Mouse (Mus musculus): ENCODE results near the gene Wdr92. TPM values are rescaled to one million over a fixed set of nuclear protein-coding genes. Genes with fewer than 3 reads are reported as not detected.
"Not testable (repeated sequence)": the region's sequence is repeated elsewhere in the genome, so short reads cannot be mapped to it uniquely, and the experiment has no call there.

Gene Wdr92
- polyA plus RNA-seq, 1 experiment from 2014 or later = 22.4 TPM

DNA sequence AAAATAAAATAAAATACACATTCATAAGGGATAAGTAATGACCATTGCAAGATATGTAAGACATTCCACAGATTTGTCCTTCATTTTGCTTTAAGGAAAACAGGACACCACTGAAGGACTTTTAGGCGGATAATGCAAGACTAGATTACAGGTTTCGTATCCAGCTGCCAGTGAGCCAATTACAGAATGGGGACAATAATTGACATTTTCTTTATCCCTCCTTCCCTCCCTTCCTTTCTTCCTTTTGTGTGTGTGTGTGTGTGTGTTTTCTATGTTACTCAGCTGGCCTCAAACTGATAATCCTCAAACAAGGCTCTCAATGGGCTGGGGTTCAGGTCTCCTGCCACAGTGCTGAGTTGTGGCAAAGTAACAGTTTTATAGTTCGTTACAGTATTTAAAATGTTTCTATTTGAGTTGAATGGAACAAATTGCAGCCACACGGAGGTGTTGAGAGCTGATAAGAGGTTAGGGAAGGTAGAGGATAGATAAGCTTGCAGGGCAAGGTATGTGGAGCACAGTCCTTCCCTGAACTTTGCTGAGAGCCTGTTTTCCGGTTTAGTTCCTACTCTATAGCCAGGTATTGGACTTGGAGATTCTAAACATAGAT is 31.1 kb downstream of the Wdr92 start:
- H3K4me1 ChIP-seq (replicated peaks) = peaks cover 20% of the 10 kb centered on the region
- H3K4me3 ChIP-seq = peak overlapping the region; percentile 91; the same call in 1 of the 2 replicates
- H3K9ac ChIP-seq = peak overlapping the region; percentile 36; the same call in 1 of the 2 replicates
- peak overlapping the region; percentile 67 for H3K4me2 ChIP-seq
- H3K36me3 ChIP-seq = peaks cover 12% of the 10 kb centered on the region
- no peaks in the 10 kb centered on the region for H3K9me3 ChIP-seq
- no peak for ATAC-seq (ENCODE audit: low FRiP score)
- 86% methylated on average over 5 of the region's 5 CpGs for WGBS
- H3K27ac ChIP-seq = no peak overlapping the region
- no peaks in the 10 kb centered on the region for H3K27me3 ChIP-seq

- Histone ChIP-seq H3K9me3 (no peaks in the 10 kb centered on the region), H3K36me3 (no peaks in the 10 kb centered on the region; the same call in 1 of the 2 replicates), H3K9ac (no peak overlapping the region), H3K4me2 (no peak overlapping the region), H3K27me3 (no peaks in the 10 kb centered on the region), H3K4me3 (no peak overlapping the region), H3K27ac (no peak overlapping the region), H3K4me1 (replicated peaks) (peaks cover 16% of the 10 kb centered on the region)
- ATAC-seq (ENCODE audit: low FRiP score) = no peak
- 91% methylated on average over 3 of the region's 3 CpGs for WGBS
Observed at GRCm38 (mm10) chr11:17215475-17215874, 33.6 kb downstream of the Wdr92 start.

GRCm38 (mm10) chr11:17221126-17221525 is 39.2 kb downstream of the Wdr92 start:
- Histone ChIP-seq H3K27me3 (no peaks in the 10 kb centered on the region), H3K27ac (no peak overlapping the region), H3K4me2 (no peak overlapping the region), H3K4me3 (no peak overlapping the region), H3K9me3 (no peaks in the 10 kb centered on the region), H3K9ac (no peak overlapping the region), H3K4me1 (replicated peaks) (no peaks in the 10 kb centered on the region), H3K36me3 (peaks cover 31% of the 10 kb centered on the region)
- 94% methylated on average over 8 of the region's 8 CpGs for WGBS
- ATAC-seq (ENCODE audit: low FRiP score) = no peak

- no peaks in the 10 kb centered on the region for H3K9me3 ChIP-seq
- no peak for ATAC-seq (ENCODE audit: low FRiP score)
- peaks cover 44% of the 10 kb centered on the region for H3K36me3 ChIP-seq
- no peaks in the 10 kb centered on the region for H3K4me1 ChIP-seq (replicated peaks)
- 86% methylated on average over 5 of the region's 5 CpGs for WGBS
- H3K4me2 ChIP-seq = no peak overlapping the region
- H3K4me3 ChIP-seq = no peak overlapping the region
- H3K9ac ChIP-seq = no peak overlapping the region
- H3K27me3 ChIP-seq = no peaks in the 10 kb centered on the region
- H3K27ac ChIP-seq = no peak overlapping the region
Observed at GRCm38 (mm10) chr11:17232792-17233191, 50.9 kb downstream of the Wdr92 start.

GRCm38 (mm10) chr11:17236449-17237037 is 54.6 kb downstream of the Wdr92 start:
- no peak for ATAC-seq (ENCODE audit: low FRiP score)
- H3K4me2 ChIP-seq = no peak overlapping the region
- WGBS = 87% methylated on average over 5 of the region's 5 CpGs
- H3K27me3 ChIP-seq = no peaks in the 10 kb centered on the region
- H3K9me3 ChIP-seq = no peaks in the 10 kb centered on the region
- no peaks in the 10 kb centered on the region for H3K4me1 ChIP-seq (replicated peaks)
- H3K36me3 ChIP-seq = peaks cover 30% of the 10 kb centered on the region
- no peak overlapping the region for H3K9ac ChIP-seq
- H3K27ac ChIP-seq = no peak overlapping the region
- H3K4me3 ChIP-seq = no peak overlapping the region

- not testable (repeated sequence) for H3K4me3 ChIP-seq, H3K4me2 ChIP-seq
- 93% methylated on average over 5 of the region's 5 CpGs for whole genome bisulfite sequencing
Observed at GRCm38 (mm10) chr11:17238598-17238997, 56.7 kb downstream of the Wdr92 start.

GRCm38 (mm10) chr11:17248715-17249114 is 66.8 kb downstream of the Wdr92 start:
- Histone ChIP-seq H3K27ac (no peak overlapping the region), H3K9ac (no peak overlapping the region), H3K4me2 (no peak overlapping the region), H3K9me3 (no peaks in the 10 kb centered on the region), H3K4me1 (replicated peaks) (no peaks in the 10 kb centered on the region), H3K4me3 (no peak overlapping the region), H3K27me3 (no peaks in the 10 kb centered on the region), H3K36me3 (no peaks in the 10 kb centered on the region)
- ATAC-seq (ENCODE audit: low FRiP score) = no peak

More at GRCm38 (mm10) chr11:17238598-17238997, 56.7 kb downstream of the Wdr92 start:
- H3K36me3 ChIP-seq = peaks cover 20% of the 10 kb centered on the region
- not testable (repeated sequence) for H3K4me1 ChIP-seq (replicated peaks); ATAC-seq (ENCODE audit: low FRiP score); H3K9me3 ChIP-seq; H3K9ac ChIP-seq; H3K27me3 ChIP-seq; H3K27ac ChIP-seq

DNA sequence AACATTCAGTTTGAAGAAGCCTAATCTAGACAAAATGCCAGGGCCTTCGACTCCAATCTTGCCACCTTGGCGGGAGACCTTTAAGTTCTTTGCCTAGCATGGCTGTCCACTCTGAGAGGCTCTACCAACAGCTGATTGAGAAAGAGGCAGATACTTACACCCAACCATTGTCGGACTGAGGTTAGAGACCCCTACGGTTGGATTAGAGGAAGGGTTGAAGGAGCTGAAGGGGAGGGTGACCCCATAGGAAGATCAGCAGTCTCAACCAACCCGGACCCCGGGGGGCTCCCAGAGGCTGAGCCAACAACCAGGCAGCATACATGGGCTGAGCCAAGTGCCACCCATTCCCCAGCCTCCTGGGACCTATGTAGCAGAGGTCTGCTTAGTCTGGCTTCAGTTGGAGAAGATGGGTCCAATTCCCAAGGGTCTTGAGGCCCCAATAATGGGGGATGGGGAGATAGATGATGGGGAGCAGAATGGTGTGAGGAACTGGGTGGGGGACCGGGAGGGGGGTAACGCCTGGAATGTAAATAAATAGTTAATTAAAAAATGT is 75.0 kb downstream of the Wdr92 start:
- H3K9me3 ChIP-seq = no peaks in the 10 kb centered on the region
- peaks cover 17% of the 10 kb centered on the region for H3K4me1 ChIP-seq (replicated peaks)
- H3K4me3 ChIP-seq = peak overlapping the region; percentile 71
- peak overlapping the region; percentile 83 for H3K9ac ChIP-seq
- peak overlapping the region; percentile 63 for H3K4me2 ChIP-seq
- no peaks in the 10 kb centered on the region for H3K36me3 ChIP-seq
- H3K27me3 ChIP-seq = no peaks in the 10 kb centered on the region
- 63% methylated on average over 8 of the region's 8 CpGs for WGBS
- peak overlapping the region; percentile 92; the same call in 1 of the 2 replicates for H3K27ac ChIP-seq
- peak; percentile 82 for ATAC-seq (ENCODE audit: low FRiP score)

GRCm38 (mm10) chr11:17257443-17257842 is 75.5 kb downstream of the Wdr92 start, which contains the start of gene C1d:
TSS of gene C1d (plus strand) at chr11:17257579.
- peak; percentile 94 for ATAC-seq (ENCODE audit: low FRiP score)
- H3K4me3 ChIP-seq = peak within 1 kb of the TSS; percentile 71
- WGBS = under 1% methylated on average over 33 of the region's 33 CpGs

DNA sequence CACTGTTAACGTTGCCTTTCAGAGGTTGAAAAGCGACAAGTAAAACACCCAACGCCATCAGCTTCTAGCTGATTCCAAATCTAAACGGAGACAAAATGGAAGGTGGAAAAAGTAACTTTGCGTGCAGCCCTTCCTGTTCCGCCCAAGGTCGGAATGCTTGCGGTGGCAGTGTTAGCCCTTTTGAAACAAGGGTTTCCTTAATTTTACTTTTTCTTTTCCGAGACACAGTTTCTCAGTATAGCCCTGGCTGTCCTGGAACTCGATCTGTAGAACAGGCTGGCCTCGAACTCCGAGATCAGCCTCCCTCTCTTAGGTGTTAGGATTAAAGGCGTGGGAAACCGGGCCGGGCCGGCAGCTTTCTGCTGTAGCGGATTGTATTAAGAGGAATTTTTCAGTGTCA is 76.0 kb downstream of the Wdr92 start:
- peak overlapping the region; percentile 71 for H3K4me3 ChIP-seq
- H3K27me3 ChIP-seq = no peaks in the 10 kb centered on the region
- H3K9ac ChIP-seq = peak overlapping the region; percentile 83
- H3K36me3 ChIP-seq = no peaks in the 10 kb centered on the region
- peak; percentile 21; the same call in 1 of the 2 replicates for ATAC-seq (ENCODE audit: low FRiP score)
- peak overlapping the region; percentile 92 for H3K27ac ChIP-seq
- H3K4me1 ChIP-seq (replicated peaks) = peaks cover 17% of the 10 kb centered on the region
- H3K4me2 ChIP-seq = peak overlapping the region; percentile 63
- 1% methylated on average over 17 of the region's 17 CpGs for WGBS
- no peaks in the 10 kb centered on the region for H3K9me3 ChIP-seq

More at GRCm38 (mm10) chr11:17257443-17257842, 75.5 kb downstream of the Wdr92 start, which contains the start of gene C1d:
- Histone ChIP-seq H3K4me1 (replicated peaks) (peaks cover 17% of the 10 kb centered on the region), H3K36me3 (no peaks in the 10 kb centered on the region), H3K9me3 (no peaks in the 10 kb centered on the region), H3K27ac (peak within 1 kb of the TSS; percentile 92), H3K9ac (peak within 1 kb of the TSS; percentile 83), H3K4me2 (peak within 1 kb of the TSS; percentile 63), H3K27me3 (no peaks in the 10 kb centered on the region)

DNA sequence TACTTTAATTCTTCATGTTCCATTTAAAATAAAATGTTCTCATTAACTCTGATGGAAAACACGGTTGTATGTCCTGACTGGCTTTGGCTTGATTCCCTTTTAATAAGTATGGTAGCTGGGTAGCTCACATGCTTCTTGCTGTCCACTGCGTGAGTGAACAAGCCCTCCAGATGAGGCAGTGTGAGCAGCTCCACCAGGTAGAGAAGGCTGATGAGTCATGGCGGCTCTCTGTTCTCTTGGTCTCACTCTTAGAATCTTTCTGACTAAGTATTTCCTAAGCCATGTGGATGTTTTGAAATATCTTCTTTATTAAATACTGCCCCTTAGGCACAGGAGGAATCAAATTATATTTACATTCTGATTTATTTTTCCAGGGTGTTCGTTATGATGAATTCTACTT is 85.3 kb downstream of the Wdr92 start:
- no peaks in the 10 kb centered on the region for H3K9me3 ChIP-seq
- H3K4me3 ChIP-seq = no peak overlapping the region
- 96% methylated on average over 4 of the region's 4 CpGs for WGBS
- no peak overlapping the region for H3K9ac ChIP-seq
- H3K4me1 ChIP-seq (replicated peaks) = no peaks in the 10 kb centered on the region
- ATAC-seq (ENCODE audit: low FRiP score) = no peak
- no peak overlapping the region for H3K27ac ChIP-seq
- H3K4me2 ChIP-seq = no peak overlapping the region
- H3K36me3 ChIP-seq = peaks cover 13% of the 10 kb centered on the region
- no peaks in the 10 kb centered on the region for H3K27me3 ChIP-seq

DNA sequence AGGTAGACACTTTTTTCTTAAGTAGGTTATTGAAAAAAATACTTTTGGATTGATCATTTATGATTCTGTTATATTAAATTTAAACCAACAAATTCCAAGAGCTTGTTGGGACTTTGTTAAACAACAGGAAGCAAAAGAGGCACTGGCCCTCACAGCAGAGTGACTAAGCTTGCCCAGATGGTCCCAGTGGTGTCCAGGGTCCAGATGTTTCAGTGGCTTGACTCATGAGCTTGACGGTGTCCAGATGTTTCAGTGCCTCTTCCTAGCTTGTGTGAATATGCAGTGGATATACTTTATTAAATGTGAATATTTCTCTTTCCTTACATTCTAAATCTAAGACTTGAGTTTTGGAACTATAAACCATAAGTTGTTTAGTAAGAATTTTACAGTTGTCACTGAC is 86.9 kb downstream of the Wdr92 start:
- Histone ChIP-seq H3K4me3 (no peak overlapping the region), H3K27ac (no peak overlapping the region), H3K36me3 (peaks cover 12% of the 10 kb centered on the region), H3K4me1 (replicated peaks) (peaks cover 4% of the 10 kb centered on the region; the same call in 1 of the 2 replicates), H3K4me2 (no peak overlapping the region), H3K27me3 (no peaks in the 10 kb centered on the region), H3K9me3 (no peaks in the 10 kb centered on the region), H3K9ac (no peak overlapping the region)
- WGBS = 88% methylated on average over 1 of the region's 1 CpGs
- no peak for ATAC-seq (ENCODE audit: low FRiP score)

Data from hindbrain, embryonic 13.5 days (tissue).